27 mouse cellular contexts compared by ENCODE assay signal in genomic region chr5:34225516-34225915, GRCm38 (mm10). TPM values are rescaled to one million over a fixed set of nuclear protein-coding genes. Genes with fewer than 3 reads are reported as not detected.
DNase-seq lines count a peak whose midpoint lies in the region; ATAC-seq and TF ChIP-seq lines count a peak whose summit lies in the region.
"Had no signal": no experiment of that assay in that cellular context is flagged by ENCODE, and none has a peak within 500 bp of the region (broad histone marks: within the 10 kb centered on the region; RNA-seq: fewer than 3 reads in every experiment).

No protein-coding gene starts in this region.

- no peak overlapping the region for H3K27ac ChIP-seq in midbrain, postnatal 0 days (ENCODE audit: low read depth, low read length)
- H3K27ac ChIP-seq in midbrain, embryonic 10.5 days (replicated peaks), result no peak overlapping the region
- H3K27ac ChIP-seq: embryonic facial prominence, embryonic 15.5 days; heart, embryonic 13.5 days; hindbrain, embryonic 15.5 days; layer of hippocampus, adult 2 months; limb, embryonic 15.5 days; liver, embryonic 14.5 days; stomach, embryonic 15.5 days had no signal

- DNase-seq in heart, adult 18-20 months, result peak; percentile 35 to 41
- DNase-seq in heart, adult 8-10 months (ENCODE audit: low spot score), result no peak
- peak; percentile 25 for DNase-seq in midbrain, postnatal 0 days (ENCODE audit: low spot score)
- DNase-seq in midbrain, embryonic 10.5 days (ENCODE audit: low spot score), result no peak
- DNase-seq in cerebellum, adult 8-10 months, result peak; percentile 54
- peak; percentile 68 to 72 for DNase-seq in cerebellum, postnatal 36 days
- no peak for DNase-seq in urinary bladder, postnatal 10 days (ENCODE audit: low spot score)
- DNase-seq: adrenal gland, adult 2 months; B cell, adult 2 months; kidney, adult 2 months; kidney, postnatal 10 days; lung, embryonic 14.5 days; lung, postnatal 36 days; thymus, postnatal 36 days had no signal

- no peaks in the 10 kb centered on the region for H3K4me1 ChIP-seq in midbrain, postnatal 0 days (ENCODE audit: insufficient read depth, low read length)
- H3K4me1 ChIP-seq in midbrain, embryonic 10.5 days, result no peaks in the 10 kb centered on the region
- H3K4me1 ChIP-seq: embryonic facial prominence, embryonic 15.5 days; hindbrain, embryonic 15.5 days; limb, embryonic 15.5 days; stomach, embryonic 15.5 days had no signal

- H3K9ac ChIP-seq in midbrain, postnatal 0 days (replicated peaks; ENCODE audit: low read length, poor library complexity, severe bottlenecking), result no peak overlapping the region
- H3K9ac ChIP-seq: embryonic facial prominence, embryonic 15.5 days; heart, embryonic 13.5 days; hindbrain, embryonic 15.5 days; limb, embryonic 15.5 days; liver, embryonic 14.5 days; lung, embryonic 14.5 days; stomach, embryonic 15.5 days had no signal

- H3K4me2 ChIP-seq in midbrain, postnatal 0 days (ENCODE audit: low read depth, low read length, poor library complexity, severe bottlenecking), result no peak overlapping the region
- H3K4me2 ChIP-seq: embryonic facial prominence, embryonic 15.5 days; heart, embryonic 13.5 days; hindbrain, embryonic 15.5 days; limb, embryonic 15.5 days; lung, embryonic 14.5 days; stomach, embryonic 15.5 days had no signal

- H3K9me3 ChIP-seq in midbrain, postnatal 0 days (ENCODE audit: low read length), result no peaks in the 10 kb centered on the region
- no peaks in the 10 kb centered on the region for H3K9me3 ChIP-seq in midbrain, embryonic 10.5 days (replicated peaks)
- H3K9me3 ChIP-seq: embryonic facial prominence, embryonic 15.5 days; G1E; heart, embryonic 13.5 days; hindbrain, embryonic 15.5 days; limb, embryonic 15.5 days; stomach, embryonic 15.5 days had no signal

- TF ChIP-seq CTCF in midbrain, postnatal 0 days (IDR thresholded peaks at IDR 0.05), result no peak

- 76% methylated on average over 2 of the region's 2 CpGs for WGBS in midbrain, postnatal 0 days
- WGBS in midbrain, embryonic 10.5 days, result 93% methylated on average over 2 of the region's 2 CpGs

- H3K36me3 ChIP-seq in midbrain, postnatal 0 days (ENCODE audit: insufficient read depth, low read length), result 0 out of 2 replicates have a peak, but pooled peaks cover 7% of the 10 kb centered on the region
- H3K36me3 ChIP-seq in midbrain, embryonic 10.5 days, result no peaks in the 10 kb centered on the region
- H3K36me3 ChIP-seq: embryonic facial prominence, embryonic 15.5 days; G1E; heart, embryonic 13.5 days; hindbrain, embryonic 15.5 days; limb, embryonic 15.5 days; stomach, embryonic 15.5 days had no signal

- no peak overlapping the region for H3K4me3 ChIP-seq in midbrain, postnatal 0 days (ENCODE audit: low read depth, low read length)
- H3K4me3 ChIP-seq in midbrain, embryonic 10.5 days, result no peak overlapping the region
- H3K4me3 ChIP-seq: embryonic facial prominence, embryonic 15.5 days; heart, embryonic 13.5 days; hindbrain, embryonic 15.5 days; layer of hippocampus, adult 2 months; limb, embryonic 15.5 days; stomach, embryonic 15.5 days had no signal

- no peaks in the 10 kb centered on the region for H3K27me3 ChIP-seq in midbrain, postnatal 0 days (ENCODE audit: insufficient read depth, low read length)
- H3K27me3 ChIP-seq in midbrain, embryonic 10.5 days (ENCODE audit: low read depth, poor library complexity, severe bottlenecking), result no peaks in the 10 kb centered on the region
- H3K27me3 ChIP-seq: CH12.LX; embryonic facial prominence, embryonic 15.5 days; hindbrain, embryonic 15.5 days; limb, embryonic 15.5 days; Patski; stomach, embryonic 15.5 days had no signal

- no peak for ATAC-seq in midbrain, postnatal 0 days (ENCODE audit: low FRiP score)
- ATAC-seq: forebrain, embryonic 14.5 days; midbrain, embryonic 16.5 days; Patski had no signal

RNA-seq across cellular contexts. Expression of gene Mxd4, which starts 38.0 kb away (rescaled TPM):
- total RNA-seq in heart, adult 18-20 months (2021), result 10 to 100 TPM; 68.7 to 77.8 TPM
- 10 to 100 TPM; 51.9 to 65.0 (median 59.6) TPM for total RNA-seq in heart, adult 8-10 months (2022)
- 87.3 and 90.2 TPM in 2 replicates for total RNA-seq in midbrain, postnatal 0 days (2014; rRNA removed)
- polyA plus RNA-seq in midbrain, postnatal 0 days (2015; fragmentation: Nextera tagmentation; extraction: Ambion mirVana), result 16.7 and 18.7 TPM in 2 replicates
- 14.7 and 22.7 TPM in 2 replicates for polyA plus RNA-seq in midbrain, embryonic 10.5 days (2016; fragmentation: Nextera tagmentation; extraction: Ambion mirVana)

RNA-seq across cellular contexts. Expression of gene Haus3, which starts 56.2 kb away (rescaled TPM):
- 1 to 10 TPM; 5.3 TPM for total RNA-seq in heart, adult 18-20 months (2021)
- 1 to 10 TPM; 2.9 to 5.4 (median 3.2) TPM for total RNA-seq in heart, adult 8-10 months (2022)
- total RNA-seq in midbrain, postnatal 0 days (2014; rRNA removed), result 7.6 and 9.9 TPM in 2 replicates
- polyA plus RNA-seq in midbrain, postnatal 0 days (2015; fragmentation: Nextera tagmentation; extraction: Ambion mirVana), result 8.2 and 10.3 TPM in 2 replicates
- polyA plus RNA-seq in midbrain, embryonic 10.5 days (2016; fragmentation: Nextera tagmentation; extraction: Ambion mirVana), result 46.5 and 52.2 TPM in 2 replicates

RNA-seq across cellular contexts. Expression of gene Poln, which starts 56.3 kb away (rescaled TPM):
- 10 to 100 TPM; 10.9 to 13.0 TPM for total RNA-seq in heart, adult 18-20 months (2021)
- 10 to 100 TPM in 2 of 4 experiments, 1 to 10 TPM in 2; 8.6 to 13.7 (median 9.6) TPM for total RNA-seq in heart, adult 8-10 months (2022)
- 0.05 and 0.42 TPM in 2 replicates for total RNA-seq in midbrain, postnatal 0 days (2014; rRNA removed)
- 0.67 and 0.90 TPM in 2 replicates for polyA plus RNA-seq in midbrain, postnatal 0 days (2015; fragmentation: Nextera tagmentation; extraction: Ambion mirVana)
- polyA plus RNA-seq in midbrain, embryonic 10.5 days (2016; fragmentation: Nextera tagmentation; extraction: Ambion mirVana), result 0.66 and 1.2 TPM in 2 replicates
- total RNA-seq: hematopoietic stem cell, adult 5-6 weeks had no signal
- polyA plus RNA-seq: G1E had no signal

Comparison
In these comparisons a context has a peak if more than half of its experiments do, and no peak if none do; other contexts are left out.
1. DNase-seq: peak in heart, adult 18-20 months (2 of 2), midbrain, postnatal 0 days (single experiment), cerebellum, adult 8-10 months (single experiment) and cerebellum, postnatal 36 days (2 of 2); none in heart, adult 8-10 months (single experiment), midbrain, embryonic 10.5 days (single experiment) and urinary bladder, postnatal 10 days (single experiment).